Mouse (Mus musculus) stomach, postnatal 0 days (tissue): Measurements from ENCODE around the gene Angptl4. TPM values are rescaled to one million over a fixed set of nuclear protein-coding genes. Genes with fewer than 3 reads are reported as not detected.
A peak's percentile ranks its signal among the peaks of the same experiment; 100 is the strongest.

Experiments
- ATAC-seq: fragments of 200-750 bp; cut with Nextera tagmentation; 2 replicates; pipeline ENCODE4 v1.8.0; 2017; ENCODE audit not compliant: low FRiP score, low TSS enrichment
- DNase-seq: peaks from one replicate; pipeline ENCODE4 v3.0.0-alpha.2; 2016; ENCODE audit warnings: low spot score
- H3K27ac ChIP-seq: fragments of 300-500 bp; sonication (generic); replicated peaks from 2 replicates; pipeline ENCODE4 v1.5.1; 2014; ENCODE audit warnings: mild to moderate bottlenecking, control low read depth
- H3K27me3 ChIP-seq: fragments of 300-500 bp; sonication (generic); 2 replicates; pipeline ENCODE4 v1.6.1; 2014; ENCODE audit warnings: low read length; ENCODE audit not compliant: control insufficient read depth, insufficient read depth
- H3K36me3 ChIP-seq: fragments of 300-500 bp; sonication (generic); 2 replicates; pipeline ENCODE4 v1.6.1; 2014; ENCODE audit warnings: low read length, mixed read lengths; ENCODE audit not compliant: control insufficient read depth, insufficient read depth
- H3K4me1 ChIP-seq: fragments of 300-500 bp; sonication (generic); replicated peaks from 2 replicates; pipeline ENCODE4 v1.6.1; 2014; ENCODE audit warnings: antibody characterized with exemption; ENCODE audit not compliant: control insufficient read depth, insufficient read depth
- H3K4me2 ChIP-seq: fragments of 300-500 bp; sonication (generic); replicated peaks from 2 replicates; pipeline ENCODE4 v1.6.1; 2014; ENCODE audit warnings: low read depth, mild to moderate bottlenecking, control low read depth, moderate library complexity
- H3K4me3 ChIP-seq: fragments of 300-500 bp; sonication (generic); 2 replicates; pipeline ENCODE4 v1.5.1; 2014; ENCODE audit warnings: low read depth, low read length, control low read depth
- H3K9ac ChIP-seq: fragments of 300-500 bp; sonication (generic); 2 replicates; pipeline ENCODE4 v1.6.1; 2014; ENCODE audit warnings: mild to moderate bottlenecking, low read length, control low read depth, mixed read lengths
- H3K9me3 ChIP-seq: fragments of 300-500 bp; sonication (generic); 2 replicates; pipeline ENCODE4 v1.6.1; 2016; ENCODE audit warnings: low read length; ENCODE audit not compliant: control insufficient read depth
- CTCF ChIP-seq: IDR thresholded peaks from 2 replicates; pipeline ENCODE4 v1.5.1; 2016; ENCODE audit warnings: antibody characterized with exemption, low read depth, mild to moderate bottlenecking, moderate library complexity
- EP300 ChIP-seq: optimal IDR thresholded peaks from 2 replicates; pipeline ENCODE3; 2016; ENCODE audit warnings: antibody characterized with exemption
- WGBS: fragments of 180-500 bp; shearing (Covaris S2); extraction: QIAGEN DNeasy Blood & Tissue Kit; methylation state at CpG from one replicate; pipeline ENCODE4 v1.1.7; 2014; 5-methylcytosine and 5-hydroxymethylcytosine counted together
- polyA plus RNA-seq: library from polyadenylated mRNA; unstranded; fragments of >200 nt; fragmentation: Nextera tagmentation; extraction: Ambion mirVana; gene quantifications from 2 replicates; pipeline ENCODE4 v1.2.1, GENCODE M21; 2015

Gene Angptl4
- polyA plus RNA-seq, 1 experiment from 2014 or later, result 42.4 TPM

DNA sequence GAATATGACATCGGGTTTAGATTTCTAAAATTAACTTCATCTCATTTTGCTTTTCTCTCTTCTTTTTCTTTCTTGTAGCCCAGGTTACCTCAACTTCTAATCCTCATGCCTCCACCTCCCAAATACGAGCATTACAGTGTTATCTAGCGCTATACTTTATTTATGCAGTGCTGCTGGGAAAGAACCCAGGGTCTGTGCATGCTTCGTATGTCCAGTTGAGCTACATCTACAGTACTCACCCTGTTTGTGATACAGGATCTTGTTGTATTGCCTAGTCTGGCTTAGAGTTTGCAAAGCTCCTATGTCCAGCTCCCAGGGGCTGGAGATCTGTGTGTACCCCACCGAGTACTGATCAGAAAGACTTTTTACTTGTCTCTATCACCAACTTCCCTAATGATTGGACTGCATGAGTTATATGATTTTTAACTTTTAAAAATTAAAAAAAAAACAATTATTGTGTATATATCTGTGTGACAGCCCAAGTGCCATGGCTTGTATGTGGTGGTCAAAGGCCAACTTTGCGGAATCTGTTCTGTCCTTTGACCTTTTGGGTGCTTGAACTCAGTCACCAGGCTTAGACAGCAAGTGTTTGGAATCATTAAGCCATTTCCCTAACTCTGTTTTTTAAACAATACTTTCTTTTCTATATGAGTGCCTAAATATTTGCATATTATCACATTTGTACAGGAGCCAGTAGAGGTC, 7.6 kb downstream of the Angptl4 start:
- no peak overlapping the region for H3K27ac ChIP-seq
- no peak overlapping the region for H3K9ac ChIP-seq
- no peaks in the 10 kb centered on the region for H3K27me3 ChIP-seq
- WGBS, result 86% methylated on average over 6 of the region's 6 CpGs
- ATAC-seq (no peak), DNase-seq (no peak)
- H3K4me3 ChIP-seq, result no peak overlapping the region
- H3K36me3 ChIP-seq, result no peaks in the 10 kb centered on the region
- H3K9me3 ChIP-seq, result no peaks in the 10 kb centered on the region
- H3K4me1 ChIP-seq, result peaks cover 8% of the 10 kb centered on the region
- H3K4me2 ChIP-seq, result no peak overlapping the region
- TF ChIP-seq EP300 (no peak), CTCF (no peak)

DNA sequence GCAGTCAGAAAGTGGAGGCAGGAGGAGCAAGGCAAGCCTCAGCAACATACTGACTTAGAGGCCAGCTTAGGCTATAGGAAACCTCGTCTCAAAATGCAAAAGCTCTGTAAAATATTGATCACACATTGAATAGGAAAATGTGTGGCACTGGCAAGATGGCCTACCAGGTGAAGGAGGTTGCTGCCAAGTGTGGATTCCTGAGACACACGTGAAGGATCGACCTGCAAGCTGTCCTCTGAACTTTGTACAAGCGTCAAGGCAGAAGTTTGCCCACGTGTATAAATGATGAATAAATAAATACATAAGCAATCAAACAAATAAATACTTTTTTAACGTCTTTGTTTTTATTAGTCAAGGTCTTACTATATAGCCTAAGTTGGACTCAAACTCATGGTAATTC, 8.2 kb downstream of the Angptl4 start:
- peaks cover 2% of the 10 kb centered on the region for H3K4me1 ChIP-seq
- TF ChIP-seq CTCF (no peak), EP300 (no peak)
- no peak overlapping the region for H3K9ac ChIP-seq
- H3K4me3 ChIP-seq, result no peak overlapping the region
- DNase-seq (no peak), ATAC-seq (no peak)
- no peak overlapping the region for H3K4me2 ChIP-seq
- H3K9me3 ChIP-seq, result no peaks in the 10 kb centered on the region
- no peak overlapping the region for H3K27ac ChIP-seq
- whole genome bisulfite sequencing, result 70% methylated on average over 6 of the region's 6 CpGs
- H3K36me3 ChIP-seq, result no peaks in the 10 kb centered on the region
- no peaks in the 10 kb centered on the region for H3K27me3 ChIP-seq

DNA sequence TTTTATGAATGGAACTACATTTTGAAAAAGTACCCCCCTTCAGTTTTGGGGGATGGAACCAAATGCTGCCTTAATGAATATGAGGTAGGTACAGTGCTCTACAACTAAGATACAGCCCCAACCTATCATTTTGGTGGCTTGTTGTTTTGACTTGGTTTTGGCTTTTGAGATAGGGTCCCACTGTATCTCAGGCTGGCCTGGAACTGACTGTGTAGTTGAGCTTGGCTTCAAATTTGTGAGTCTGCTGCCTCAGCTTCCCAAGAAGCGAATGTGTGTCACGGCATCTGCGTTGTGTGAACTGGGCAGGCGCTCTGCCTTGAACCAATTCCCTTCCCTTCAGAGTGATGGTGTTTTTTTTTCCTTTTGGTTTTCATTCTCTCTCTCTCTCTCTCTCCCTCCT, 10.0 kb downstream of the Angptl4 start:
- H3K27ac ChIP-seq, result no peak overlapping the region
- DNase-seq (no peak), ATAC-seq (no peak)
- no peaks in the 10 kb centered on the region for H3K9me3 ChIP-seq
- H3K9ac ChIP-seq, result no peak overlapping the region
- no peaks in the 10 kb centered on the region for H3K36me3 ChIP-seq
- WGBS, result 92% methylated on average over 4 of the region's 4 CpGs
- H3K4me2 ChIP-seq, result no peak overlapping the region
- no peaks in the 10 kb centered on the region for H3K27me3 ChIP-seq
- H3K4me3 ChIP-seq, result no peak overlapping the region
- TF ChIP-seq CTCF, result no peak
- no peak for TF ChIP-seq EP300
- H3K4me1 ChIP-seq, result no peaks in the 10 kb centered on the region

DNA sequence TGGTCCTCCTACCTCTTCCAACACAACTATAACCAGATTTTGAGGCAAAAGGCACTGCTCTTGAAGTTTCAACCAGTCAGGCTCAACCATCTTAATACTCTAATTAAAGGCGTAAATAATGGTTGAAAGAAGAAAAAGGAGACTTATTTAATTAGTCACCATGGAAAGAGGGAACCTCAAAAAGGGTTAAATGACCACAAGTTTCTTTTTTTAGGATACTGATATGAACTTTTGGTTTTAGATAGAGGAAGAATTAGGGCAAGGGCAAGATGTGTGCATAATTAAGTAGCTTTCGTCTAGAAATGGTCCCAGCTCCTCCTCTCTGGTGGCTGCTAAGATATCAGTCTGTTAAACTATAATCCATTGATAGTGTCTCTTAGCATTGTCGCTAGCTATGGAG, 15.2 kb downstream of the Angptl4 start:
- TF ChIP-seq EP300 (no peak), CTCF (no peak)
- no peaks in the 10 kb centered on the region for H3K36me3 ChIP-seq
- 64% methylated on average over 3 of the region's 3 CpGs for WGBS
- ATAC-seq, result no peak
- no peak overlapping the region for H3K27ac ChIP-seq
- H3K4me2 ChIP-seq, result no peak overlapping the region
- H3K4me3 ChIP-seq, result no peak overlapping the region
- H3K27me3 ChIP-seq, result no peaks in the 10 kb centered on the region
- H3K9me3 ChIP-seq, result no peaks in the 10 kb centered on the region
- no peak for DNase-seq
- no peaks in the 10 kb centered on the region for H3K4me1 ChIP-seq
- H3K9ac ChIP-seq, result no peak overlapping the region

DNA sequence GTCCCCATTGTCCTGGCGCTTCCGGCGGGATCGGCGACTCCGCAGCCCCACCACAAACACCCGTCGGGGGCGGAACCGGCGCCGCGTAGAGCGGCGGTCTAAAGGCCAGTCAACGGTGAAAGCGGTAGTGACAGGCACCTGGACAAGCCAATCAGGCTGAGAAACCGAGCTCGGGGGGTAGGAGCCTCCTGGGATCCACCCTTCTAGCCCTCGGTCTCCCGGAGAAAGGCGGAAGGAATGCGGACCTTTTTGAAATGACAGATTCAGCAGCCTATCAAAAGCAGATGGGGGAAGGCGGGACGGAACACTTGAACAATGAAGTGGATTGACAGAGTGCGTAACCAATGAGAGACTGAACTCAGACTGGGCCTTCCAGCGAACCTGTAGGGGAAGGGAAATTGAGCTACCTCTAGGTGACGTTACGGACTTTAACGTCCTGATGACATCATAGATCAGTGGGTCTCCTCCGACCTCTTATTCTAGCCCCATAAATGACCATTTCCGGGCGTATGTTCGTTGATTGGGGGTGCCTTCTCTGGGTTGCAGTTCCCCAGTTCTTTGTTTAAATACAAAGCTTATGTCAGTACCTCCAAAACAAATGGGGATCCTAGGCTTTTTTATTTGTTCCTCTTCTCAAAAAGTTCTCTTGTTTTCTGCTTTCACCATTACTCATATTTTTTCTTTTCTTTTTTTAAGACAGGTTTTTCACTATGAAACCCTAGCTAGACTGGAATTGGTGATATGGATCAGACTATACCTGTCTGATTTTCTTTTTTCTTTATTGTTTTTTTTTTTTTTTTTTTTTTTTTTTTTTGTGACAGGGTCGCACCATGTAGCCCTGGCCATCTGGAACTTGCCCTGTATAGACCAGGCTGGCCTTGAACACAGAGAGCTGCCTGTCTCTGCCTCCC, 21.1 kb downstream of the Angptl4 start, which contains the start of gene Rab11b:
TSS of gene Rab11b (minus strand) at position 276 of the 911 bp plus-strand sequence.
- Histone ChIP-seq H3K27me3 (no peaks in the 10 kb centered on the region), H3K4me2 (peak within 1 kb of the TSS; percentile 48), H3K36me3 (no peaks in the 10 kb centered on the region), H3K27ac (peak within 1 kb of the TSS; percentile 100), H3K9me3 (no peaks in the 10 kb centered on the region), H3K4me1 (peaks cover 10% of the 10 kb centered on the region), H3K4me3 (peak within 1 kb of the TSS; percentile 73), H3K9ac (peak within 1 kb of the TSS; percentile 98)
- TF ChIP-seq CTCF (peak; percentile 53), EP300 (no peak)
- 3% methylated on average over 34 of the region's 35 CpGs for WGBS
- DNase-seq, result peak; percentile 99
- ATAC-seq, result peak; percentile 98
